Mouse (Mus musculus): Measurements from ENCODE around the gene Sugt1.

- TF ChIP-seq GATA1 (IDR thresholded peaks at IDR 0.05; ENCODE audit: borderline replicate concordance, low read length) (no peak), FLI1 (IDR thresholded peaks at IDR 0.05; ENCODE audit: low read length) (no peak)
Observed at GRCm38 (mm10) chr14:79552854-79553253, 34.6 kb upstream of the Sugt1 start.
